Mouse (Mus musculus): ENCODE data around the gene Itpr1. TPM values are rescaled to one million over a fixed set of nuclear protein-coding genes. Genes with fewer than 3 reads are reported as not detected.

Gene Itpr1
- polyA plus RNA-seq, 1 experiment from 2014 or later, result 7.3 TPM

DNA sequence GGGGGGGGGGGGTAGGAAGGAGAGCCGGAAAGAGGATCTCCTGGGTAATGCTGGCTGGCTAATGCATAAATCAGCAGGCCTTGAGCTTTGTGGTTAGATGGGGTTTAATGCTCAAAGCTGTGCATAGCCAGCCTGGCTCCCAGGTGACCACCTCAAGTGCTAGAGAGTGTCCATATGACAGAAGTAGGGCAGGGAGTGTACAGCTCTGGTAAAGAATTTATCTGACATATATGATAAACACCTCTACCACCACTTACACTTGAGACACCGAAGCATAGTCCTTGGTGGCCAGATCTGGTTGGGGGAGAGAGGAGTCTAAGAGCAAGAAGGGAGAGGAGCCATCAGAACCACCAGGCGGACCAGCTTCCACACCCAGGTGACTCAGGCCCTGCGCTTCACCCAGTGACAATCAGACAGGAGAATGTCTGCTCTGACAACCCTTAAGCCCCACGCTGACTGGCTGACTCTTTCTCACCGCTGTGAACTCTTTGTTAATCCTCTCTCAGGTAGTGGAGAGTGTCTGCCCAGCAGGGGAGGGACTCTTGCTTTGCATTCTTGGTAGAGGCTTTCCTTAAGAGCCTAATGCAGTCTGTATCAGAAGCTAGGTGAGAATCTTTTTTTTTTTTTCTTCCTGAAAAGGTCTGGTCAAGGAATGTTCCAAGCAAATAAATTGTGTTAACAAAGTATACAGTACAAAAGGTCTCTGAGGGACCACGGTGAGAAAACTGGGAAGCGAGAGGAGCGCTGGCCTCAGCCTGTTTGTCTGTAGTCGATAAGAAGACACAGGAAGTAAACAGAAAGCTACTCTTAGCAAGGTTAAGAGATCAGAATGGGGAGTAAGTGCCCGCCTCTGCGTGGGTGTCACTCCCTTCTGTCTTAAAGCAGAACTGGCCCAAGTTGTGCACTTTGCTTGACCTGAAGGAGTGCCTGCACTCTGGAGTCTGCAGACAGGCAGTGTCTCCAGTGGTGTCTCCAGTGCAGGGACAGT is 318.7 kb downstream of the Itpr1 start:
- no peaks in the 10 kb centered on the region for H3K36me3 ChIP-seq (ENCODE audit: inconsistent target)
- no peak overlapping the region for H3K4me3 ChIP-seq (ENCODE audit: inconsistent target)
- peak overlapping the region; percentile 19 for H3K27ac ChIP-seq
- no peaks in the 10 kb centered on the region for H3K79me2 ChIP-seq (ENCODE audit: inconsistent target)
- WGBS (ENCODE audit: missing documents), result 57% methylated on average over 12 of the region's 12 CpGs

DNA sequence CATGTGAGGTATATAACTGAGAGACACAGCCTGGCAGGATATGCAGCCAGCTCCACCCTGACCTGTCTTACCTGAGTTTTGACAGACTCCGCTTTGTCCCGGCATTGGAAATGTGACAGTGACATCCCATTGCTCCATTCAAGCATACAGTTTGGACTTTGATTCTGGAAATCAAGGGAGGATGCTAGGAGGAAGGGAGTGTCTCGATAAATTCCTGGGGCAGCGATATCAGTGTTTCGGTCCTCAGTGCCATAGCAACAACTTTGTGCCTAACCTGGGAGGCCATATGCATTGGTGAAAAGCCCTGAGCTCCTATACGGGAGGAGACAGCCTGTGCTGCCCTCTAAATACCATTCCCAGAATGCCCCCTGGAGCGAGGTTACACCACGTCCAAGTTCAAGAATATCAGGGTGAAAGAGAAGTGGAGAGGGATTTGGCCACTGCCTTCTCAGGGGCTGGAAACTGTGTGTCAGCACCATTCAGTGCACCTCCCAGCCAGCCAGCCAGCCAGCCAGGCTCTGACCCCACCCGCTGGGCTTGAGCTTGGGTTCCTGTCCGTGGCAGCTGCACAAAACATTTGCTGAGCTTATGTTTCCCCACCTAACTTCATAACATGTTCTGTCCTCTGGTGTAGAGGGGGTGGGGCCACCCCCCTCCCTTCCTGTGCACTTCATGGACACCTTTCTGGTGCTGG is 319.7 kb downstream of the Itpr1 start:
- WGBS (ENCODE audit: missing documents), result 85% methylated on average over 10 of the region's 10 CpGs

DNA sequence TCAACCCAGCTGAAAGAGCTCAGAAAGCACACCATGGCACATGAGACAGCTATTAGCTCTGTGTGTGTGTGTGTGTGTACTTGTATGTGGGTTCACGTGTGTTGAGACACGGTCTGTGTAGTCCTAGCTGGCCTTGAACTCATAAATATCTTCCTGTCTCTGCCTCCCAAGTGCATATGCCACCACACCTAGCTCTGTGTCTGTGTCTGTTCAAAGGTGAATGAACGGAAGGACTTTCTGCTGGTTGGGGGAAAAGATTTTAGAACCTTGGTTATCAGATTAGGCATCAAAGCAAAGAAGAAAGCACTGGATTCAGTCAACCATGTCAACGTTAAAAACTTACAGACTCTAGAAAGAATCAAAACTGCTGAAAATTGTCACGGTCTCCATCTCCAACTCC is 321.2 kb downstream of the Itpr1 start:
- H3K27ac ChIP-seq, result no peak overlapping the region
- no peaks in the 10 kb centered on the region for H3K36me3 ChIP-seq (ENCODE audit: inconsistent target)
- no peak overlapping the region for H3K4me3 ChIP-seq (ENCODE audit: inconsistent target)
- no peaks in the 10 kb centered on the region for H3K79me2 ChIP-seq (ENCODE audit: inconsistent target)
- WGBS (ENCODE audit: missing documents), result 96% methylated on average over 5 of the region's 5 CpGs

More for the DNA sequence above, 319.7 kb downstream of the Itpr1 start:
- H3K79me2 ChIP-seq (ENCODE audit: inconsistent target), result no peaks in the 10 kb centered on the region
- no peak overlapping the region for H3K4me3 ChIP-seq (ENCODE audit: inconsistent target)
- H3K36me3 ChIP-seq (ENCODE audit: inconsistent target), result no peaks in the 10 kb centered on the region
- H3K27ac ChIP-seq, result peak overlapping the region; percentile 19

DNA sequence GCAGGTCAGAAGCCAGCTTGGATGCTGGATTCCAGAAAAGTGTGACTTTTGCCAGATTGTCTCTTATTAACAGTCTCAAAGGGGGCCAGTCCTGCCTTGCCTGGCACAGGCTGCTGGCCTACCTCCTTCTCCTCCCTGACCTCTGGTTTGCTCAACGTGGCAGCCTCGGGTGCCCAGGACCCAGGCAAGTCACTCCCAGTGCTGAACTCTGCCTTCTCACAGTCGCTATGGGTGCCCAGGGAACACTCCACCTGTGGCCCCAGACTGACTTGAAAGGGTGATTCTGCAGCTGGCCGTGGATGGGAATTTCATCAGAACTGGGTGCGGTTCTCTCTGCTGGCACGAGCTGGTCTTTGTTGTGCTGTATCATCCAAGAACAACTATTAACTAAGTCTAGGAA is 321.7 kb downstream of the Itpr1 start:
- Histone ChIP-seq H3K4me3 (ENCODE audit: inconsistent target) (no peak overlapping the region), H3K36me3 (ENCODE audit: inconsistent target) (no peaks in the 10 kb centered on the region), H3K27ac (no peak overlapping the region), H3K79me2 (ENCODE audit: inconsistent target) (no peaks in the 10 kb centered on the region)
- WGBS (ENCODE audit: missing documents), result 98% methylated on average over 6 of the region's 6 CpGs

DNA sequence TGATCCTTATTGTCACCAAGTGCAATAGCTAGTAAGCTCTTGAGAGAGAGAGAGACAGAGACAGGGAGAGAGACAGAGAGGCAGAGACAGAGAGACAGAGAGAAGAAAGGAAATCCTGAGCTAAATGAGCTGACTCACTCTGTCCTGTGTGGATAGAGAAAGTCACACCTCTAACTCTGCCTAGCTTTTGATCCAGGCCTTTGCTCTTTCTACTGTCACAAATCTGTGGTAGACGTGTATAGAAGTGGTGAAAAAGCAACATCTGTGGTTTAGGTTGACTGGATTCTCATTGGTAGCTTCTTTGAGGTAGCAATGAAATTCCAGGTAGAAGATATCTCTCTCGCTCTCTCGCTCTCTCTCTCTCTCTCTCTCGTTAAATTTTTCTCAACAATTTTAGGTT is 322.4 kb downstream of the Itpr1 start:
- Histone ChIP-seq H3K79me2 (ENCODE audit: inconsistent target) (no peaks in the 10 kb centered on the region), H3K4me3 (ENCODE audit: inconsistent target) (no peak overlapping the region), H3K36me3 (ENCODE audit: inconsistent target) (no peaks in the 10 kb centered on the region), H3K27ac (no peak overlapping the region)
- WGBS (ENCODE audit: missing documents), result 79% methylated on average over 4 of the region's 4 CpGs

DNA sequence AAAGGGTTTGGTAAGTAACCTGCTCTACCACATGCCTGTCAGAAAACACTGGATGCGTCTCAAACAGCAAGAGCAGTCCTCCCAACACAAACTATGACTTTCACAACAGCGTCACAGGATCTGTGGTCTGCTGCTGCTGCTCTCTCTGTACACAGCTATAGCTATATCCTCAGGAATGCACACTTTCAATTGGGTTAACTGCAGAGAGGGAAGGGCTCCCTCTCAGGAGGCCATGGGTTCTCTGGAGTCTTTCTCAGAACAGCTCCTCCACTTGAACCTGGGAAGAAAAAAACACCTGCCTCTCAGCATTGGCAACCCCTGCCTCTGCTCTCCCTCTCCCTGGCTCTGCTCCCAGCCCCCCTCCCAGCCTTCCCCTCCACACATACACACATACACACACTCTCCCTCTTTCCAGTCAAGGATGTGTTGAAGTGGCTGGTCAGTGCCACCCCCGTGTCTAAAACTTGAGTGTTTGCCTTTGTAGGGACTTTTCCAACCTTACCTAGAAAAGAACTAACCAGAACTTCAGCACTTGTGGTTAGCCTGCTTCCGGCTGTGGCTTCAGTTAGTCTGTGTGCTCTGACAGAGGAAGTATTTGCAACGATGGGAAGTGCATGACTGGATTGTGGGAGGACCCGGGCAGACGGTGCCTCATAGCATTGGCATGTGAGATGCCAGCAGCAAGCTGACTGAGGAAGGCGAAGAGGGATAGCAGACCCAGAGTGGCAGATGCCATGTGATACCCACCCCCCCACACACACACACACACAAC is 323.8 kb downstream of the Itpr1 start:
- H3K27ac ChIP-seq, result peak overlapping the region; percentile 51
- H3K36me3 ChIP-seq (ENCODE audit: inconsistent target), result no peaks in the 10 kb centered on the region
- H3K4me3 ChIP-seq (ENCODE audit: inconsistent target), result no peak overlapping the region
- no peaks in the 10 kb centered on the region for H3K79me2 ChIP-seq (ENCODE audit: inconsistent target)
- 8% methylated on average over 8 of the region's 8 CpGs for WGBS (ENCODE audit: missing documents)

DNA sequence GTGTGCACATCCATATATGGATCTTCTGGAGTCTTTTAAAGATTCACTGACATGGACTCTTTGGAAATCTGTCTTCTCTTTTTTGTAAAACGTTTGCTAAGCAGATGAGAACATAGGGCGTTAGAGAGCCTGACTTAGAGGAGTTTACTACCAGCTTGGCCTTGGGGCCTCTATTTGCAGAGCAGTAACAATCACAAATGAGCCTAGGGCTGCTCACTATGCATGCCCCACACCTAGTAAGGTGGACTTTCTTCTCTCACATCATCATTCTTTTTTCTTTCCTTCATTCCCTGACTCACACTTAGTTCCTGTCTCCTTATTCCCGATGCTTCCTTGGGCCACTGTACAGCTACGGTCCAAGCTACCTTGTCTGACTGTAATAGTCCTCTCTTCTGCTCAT is 325.5 kb downstream of the Itpr1 start:
- Histone ChIP-seq H3K4me3 (ENCODE audit: inconsistent target) (no peak overlapping the region), H3K79me2 (ENCODE audit: inconsistent target) (no peaks in the 10 kb centered on the region), H3K27ac (no peak overlapping the region), H3K36me3 (ENCODE audit: inconsistent target) (no peaks in the 10 kb centered on the region)
- WGBS (ENCODE audit: missing documents), result 88% methylated on average over 4 of the region's 4 CpGs

DNA sequence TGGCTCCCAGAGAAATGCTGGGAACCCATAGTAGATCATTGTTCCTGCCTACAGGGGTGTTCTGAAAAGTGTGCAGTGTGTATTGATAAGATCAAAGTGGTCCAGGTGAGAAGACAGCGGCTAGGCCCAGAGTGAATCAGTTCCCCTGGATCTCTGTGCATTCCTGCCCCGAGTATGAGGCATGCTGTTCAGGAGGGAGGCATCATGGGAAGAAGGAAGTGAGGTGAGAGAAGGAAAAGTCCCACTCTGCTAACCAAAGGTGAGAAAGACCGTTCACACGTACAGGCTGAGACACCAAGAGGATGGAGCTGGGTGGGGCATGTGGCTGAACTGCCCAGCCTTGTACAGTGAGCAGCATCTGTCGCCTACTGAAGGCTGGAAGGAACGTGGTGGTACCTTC is 327.5 kb downstream of the Itpr1 start:
- 95% methylated on average over 6 of the region's 6 CpGs for WGBS (ENCODE audit: missing documents)
- Histone ChIP-seq H3K4me3 (ENCODE audit: inconsistent target) (no peak overlapping the region), H3K36me3 (ENCODE audit: inconsistent target) (no peaks in the 10 kb centered on the region), H3K79me2 (ENCODE audit: inconsistent target) (no peaks in the 10 kb centered on the region), H3K27ac (no peak overlapping the region)

DNA sequence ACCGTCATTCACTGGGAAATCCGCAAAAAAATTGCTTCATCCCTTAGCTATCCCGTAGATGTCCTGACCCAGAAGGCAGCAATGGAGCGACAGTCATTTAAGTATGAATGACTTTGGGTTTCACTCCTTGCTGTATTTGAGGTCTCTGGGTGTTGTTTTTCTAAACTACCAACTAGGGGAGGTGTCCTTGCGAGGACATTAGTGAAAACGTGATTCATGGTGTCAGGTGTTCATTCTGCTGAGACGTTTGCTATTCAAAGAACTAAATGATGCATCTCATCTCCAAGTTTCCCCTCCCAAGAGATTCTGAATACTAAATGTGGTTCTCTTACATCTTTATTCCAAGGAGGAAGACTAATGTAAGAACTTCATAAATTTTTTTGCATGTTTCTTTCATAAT is 332.0 kb downstream of the Itpr1 start:
- H3K36me3 ChIP-seq (ENCODE audit: inconsistent target), result no peaks in the 10 kb centered on the region
- H3K27ac ChIP-seq, result no peak overlapping the region
- no peak overlapping the region for H3K4me3 ChIP-seq (ENCODE audit: inconsistent target)
- H3K79me2 ChIP-seq (ENCODE audit: inconsistent target), result no peaks in the 10 kb centered on the region
- 91% methylated on average over 7 of the region's 7 CpGs for WGBS (ENCODE audit: missing documents)

DNA sequence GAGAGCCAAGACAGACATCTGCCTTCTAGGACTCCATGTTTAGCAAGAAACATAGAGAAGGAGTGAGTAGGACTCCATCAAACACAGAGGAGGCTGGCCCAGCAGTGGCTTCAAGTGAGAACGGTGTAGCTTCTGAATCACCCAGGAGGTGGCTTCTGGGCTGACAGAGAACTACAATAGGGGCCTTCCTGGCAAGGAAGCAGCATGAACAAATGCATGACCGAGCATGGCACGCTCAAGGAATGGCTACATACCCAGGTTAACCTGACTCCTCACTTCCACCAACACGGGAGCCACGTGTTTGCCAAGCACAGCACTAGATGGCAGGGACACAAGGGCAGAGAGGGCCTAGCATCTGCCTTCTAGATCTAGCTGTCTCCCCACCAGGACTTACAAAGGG is 332.6 kb downstream of the Itpr1 start:
- Histone ChIP-seq H3K79me2 (ENCODE audit: inconsistent target) (no peaks in the 10 kb centered on the region), H3K27ac (no peak overlapping the region), H3K4me3 (ENCODE audit: inconsistent target) (no peak overlapping the region), H3K36me3 (ENCODE audit: inconsistent target) (no peaks in the 10 kb centered on the region)
- 88% methylated on average over 5 of the region's 5 CpGs for WGBS (ENCODE audit: missing documents)

DNA sequence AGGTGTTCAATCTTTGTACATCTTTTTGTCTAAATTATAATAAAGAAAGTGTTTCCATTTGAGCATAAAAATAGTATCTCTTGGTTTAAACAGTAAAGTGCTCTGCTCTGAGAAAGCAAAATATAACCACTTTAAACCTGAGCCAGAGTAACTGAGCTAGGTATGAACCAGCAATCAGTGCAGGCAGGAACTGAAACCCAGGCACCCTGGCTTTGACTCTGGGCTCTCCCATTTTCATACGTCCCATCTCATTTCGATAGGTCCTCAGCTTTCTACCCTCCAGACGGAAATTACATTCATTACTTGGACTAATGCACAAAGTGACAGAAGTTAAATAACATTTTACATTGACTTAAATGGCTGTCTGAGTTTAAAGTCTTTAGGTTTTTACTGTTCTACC is 335.5 kb downstream of the Itpr1 start:
- no peak overlapping the region for H3K4me3 ChIP-seq (ENCODE audit: inconsistent target)
- H3K79me2 ChIP-seq (ENCODE audit: inconsistent target), result no peaks in the 10 kb centered on the region
- no peak overlapping the region for H3K27ac ChIP-seq
- WGBS (ENCODE audit: missing documents), result 100% methylated on average over 3 of the region's 3 CpGs
- H3K36me3 ChIP-seq (ENCODE audit: inconsistent target), result no peaks in the 10 kb centered on the region

DNA sequence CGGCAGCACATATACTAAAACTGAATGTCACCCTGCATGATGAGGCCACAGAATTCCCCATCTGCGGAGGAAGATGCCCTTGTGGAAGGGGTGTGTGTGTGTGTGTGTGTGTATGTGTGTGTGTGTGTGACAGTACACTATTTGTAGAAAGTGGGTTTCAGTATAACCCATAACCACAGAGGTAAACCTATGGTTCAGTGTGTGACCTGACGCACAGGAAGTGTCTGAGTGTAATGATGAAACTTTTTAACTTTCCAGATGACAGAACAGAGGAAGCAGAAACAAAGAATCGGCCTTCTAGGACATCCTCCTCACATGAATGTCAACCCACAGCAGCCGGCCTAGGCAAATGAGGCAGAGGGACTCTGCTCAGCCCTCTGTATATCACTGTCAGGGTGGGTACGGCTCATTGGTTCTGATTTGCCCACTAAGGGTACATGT is 336.6 kb downstream of the Itpr1 start:
- Histone ChIP-seq H3K27ac (no peak overlapping the region), H3K4me3 (ENCODE audit: inconsistent target) (no peak overlapping the region), H3K36me3 (ENCODE audit: inconsistent target) (no peaks in the 10 kb centered on the region), H3K79me2 (ENCODE audit: inconsistent target) (no peaks in the 10 kb centered on the region)
- WGBS (ENCODE audit: missing documents), result 43% methylated on average over 6 of the region's 6 CpGs

DNA sequence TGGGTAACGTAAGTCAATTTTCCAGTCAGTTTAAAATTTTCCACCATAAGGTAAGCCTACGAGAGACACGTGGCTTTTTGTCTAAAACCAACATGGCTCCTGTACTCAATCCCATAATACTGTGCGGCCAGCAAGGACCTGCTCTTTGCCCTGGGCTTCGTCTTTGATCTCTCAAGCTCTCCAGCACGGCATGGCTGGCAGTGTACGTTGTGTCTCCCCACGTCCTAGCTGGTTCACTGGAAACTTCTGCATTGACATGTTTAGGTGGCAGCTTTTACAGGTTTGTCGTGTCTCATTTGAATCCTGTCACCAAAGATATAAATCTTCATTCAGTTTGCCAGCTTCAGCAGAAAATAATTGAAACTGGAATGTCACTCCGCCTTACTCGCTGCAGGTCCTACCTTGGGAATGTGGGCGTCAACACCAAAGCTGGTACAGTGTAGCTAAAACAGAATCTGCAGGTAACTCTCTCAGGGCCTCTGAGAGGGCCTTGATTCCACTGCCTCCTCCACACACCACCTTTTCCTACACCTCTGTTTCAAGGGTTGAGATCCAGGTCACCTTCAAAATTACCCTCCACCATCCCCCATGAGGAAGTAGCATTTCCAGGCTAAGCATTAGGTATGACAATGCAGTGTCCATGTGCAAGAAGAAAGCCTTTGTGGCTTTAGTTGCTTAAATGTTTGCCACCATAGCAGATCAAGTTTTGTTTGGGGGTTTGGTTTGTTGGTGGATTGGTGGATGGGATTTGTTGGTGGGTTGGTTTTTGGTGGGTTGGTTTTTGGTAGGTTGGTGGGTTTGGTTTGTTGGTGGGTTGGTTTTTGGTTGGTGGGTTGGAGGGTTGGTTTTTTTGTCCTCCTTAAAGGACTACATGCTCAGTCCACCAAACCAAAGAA is 339.1 kb downstream of the Itpr1 start:
- Histone ChIP-seq H3K79me2 (ENCODE audit: inconsistent target) (no peaks in the 10 kb centered on the region), H3K4me3 (ENCODE audit: inconsistent target) (no peak overlapping the region), H3K27ac (no peak overlapping the region), H3K36me3 (ENCODE audit: inconsistent target) (no peaks in the 10 kb centered on the region)
- 98% methylated on average over 12 of the region's 12 CpGs for WGBS (ENCODE audit: missing documents)

DNA sequence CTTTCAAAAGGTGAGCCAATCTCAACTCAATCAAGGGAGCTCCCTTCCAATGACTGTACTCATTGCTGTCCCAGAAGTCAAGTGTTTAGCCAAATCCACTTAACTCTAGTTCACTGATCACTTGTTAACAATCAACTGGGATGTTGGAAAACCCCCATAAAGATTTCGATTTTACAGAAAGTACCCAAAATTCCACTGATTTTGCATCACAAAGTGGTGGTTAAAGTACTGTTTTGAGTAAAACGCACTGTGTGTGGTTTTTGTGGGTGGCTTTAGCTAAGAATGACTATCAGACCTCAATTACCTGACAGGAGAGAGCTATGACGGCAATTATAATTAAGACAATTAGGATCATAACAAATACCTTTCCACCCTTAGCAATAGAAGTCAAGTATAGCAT is 340.1 kb downstream of the Itpr1 start:
- no peaks in the 10 kb centered on the region for H3K79me2 ChIP-seq (ENCODE audit: inconsistent target)
- H3K36me3 ChIP-seq (ENCODE audit: inconsistent target), result no peaks in the 10 kb centered on the region
- H3K4me3 ChIP-seq (ENCODE audit: inconsistent target), result no peak overlapping the region
- H3K27ac ChIP-seq, result no peak overlapping the region
- WGBS (ENCODE audit: missing documents), result 84% methylated on average over 3 of the region's 3 CpGs

All from macrophage (primary cell).